Mouse (Mus musculus): ENCODE results near the gene Gpr143.
"Not testable (repeated sequence)": the region's sequence is repeated elsewhere in the genome, so short reads cannot be mapped to it uniquely, and the experiment has no call there.

The Gpr143 gene

DNA sequence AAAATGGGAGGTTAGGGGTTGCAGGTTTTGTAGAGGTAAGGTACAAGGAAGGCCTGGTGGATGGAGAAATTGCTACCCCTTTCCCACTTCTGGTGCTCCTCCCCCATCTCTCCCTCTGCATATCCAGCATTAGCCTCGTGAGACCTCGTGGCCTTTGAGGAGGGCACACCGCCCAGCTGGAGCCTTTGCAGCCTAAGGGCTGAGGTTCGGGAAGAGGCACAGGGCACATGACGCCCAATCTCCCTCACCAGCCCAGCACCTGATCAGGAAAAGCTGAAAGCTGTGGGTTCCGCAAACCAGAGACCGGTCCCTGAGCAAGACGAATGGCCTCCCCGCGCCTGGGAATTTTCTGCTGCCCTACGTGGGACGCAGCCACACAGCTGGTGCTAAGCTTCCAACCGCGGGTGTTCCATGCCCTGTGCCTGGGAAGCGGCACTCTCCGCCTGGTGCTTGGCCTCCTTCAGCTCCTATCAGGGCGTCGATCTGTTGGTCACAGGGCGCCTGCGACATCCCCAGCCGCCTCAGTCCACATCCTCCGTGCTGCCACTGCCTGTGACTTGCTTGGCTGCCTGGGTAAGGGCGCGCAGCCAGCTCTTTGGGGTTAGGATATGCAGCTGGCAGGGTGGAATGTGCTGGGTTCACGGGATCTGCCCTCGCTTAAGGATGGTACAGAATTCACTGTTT, at the start of gene Gpr143:
TSS of gene Gpr143 (plus strand) at position 202 of the 684 bp plus-strand sequence.
- DNase-seq (ENCODE audit: low read depth, low spot score): no peak

DNA sequence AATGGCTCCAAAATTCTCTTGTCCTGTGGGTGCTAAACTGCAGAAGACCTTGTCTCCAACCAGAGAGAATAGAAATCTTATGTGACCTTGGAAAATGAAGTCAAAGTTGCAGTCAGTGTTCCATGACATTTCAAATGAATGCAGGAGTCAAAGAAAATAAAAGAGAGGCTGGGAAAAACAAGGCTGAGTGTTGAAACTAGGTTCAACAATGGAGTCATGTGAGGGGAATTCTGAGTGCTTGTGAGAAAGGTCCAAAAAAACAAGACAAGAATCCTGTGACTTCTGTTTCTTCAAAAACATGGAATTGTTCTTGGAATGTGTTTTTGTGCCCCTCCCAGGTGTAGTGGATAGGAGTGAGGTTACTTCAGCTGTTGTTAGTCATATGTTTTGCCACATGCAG, 46.4 kb upstream of the Gpr143 start:
- no peak for DNase-seq (ENCODE audit: low read depth, low spot score)

DNA sequence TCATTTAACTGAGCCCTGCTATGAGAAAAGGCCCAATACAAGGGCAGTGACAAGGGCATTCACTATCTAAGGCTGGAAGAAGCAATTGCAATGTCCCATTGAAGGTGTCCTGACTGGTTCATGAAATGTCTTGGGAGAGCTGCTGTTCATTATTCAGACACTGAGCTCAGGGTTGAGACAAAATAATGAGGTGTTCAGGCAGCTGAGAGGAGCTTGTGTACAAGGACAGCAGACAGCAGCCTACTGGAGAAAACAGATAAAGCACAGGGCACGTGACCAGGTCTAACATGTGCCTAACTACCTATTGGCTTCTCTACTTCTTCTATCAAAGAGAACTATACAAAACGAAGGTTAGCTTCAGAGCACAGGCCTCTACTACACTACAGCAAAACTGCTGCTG, 43.5 kb upstream of the Gpr143 start:
- no peak for DNase-seq (ENCODE audit: low read depth, low spot score)

DNA sequence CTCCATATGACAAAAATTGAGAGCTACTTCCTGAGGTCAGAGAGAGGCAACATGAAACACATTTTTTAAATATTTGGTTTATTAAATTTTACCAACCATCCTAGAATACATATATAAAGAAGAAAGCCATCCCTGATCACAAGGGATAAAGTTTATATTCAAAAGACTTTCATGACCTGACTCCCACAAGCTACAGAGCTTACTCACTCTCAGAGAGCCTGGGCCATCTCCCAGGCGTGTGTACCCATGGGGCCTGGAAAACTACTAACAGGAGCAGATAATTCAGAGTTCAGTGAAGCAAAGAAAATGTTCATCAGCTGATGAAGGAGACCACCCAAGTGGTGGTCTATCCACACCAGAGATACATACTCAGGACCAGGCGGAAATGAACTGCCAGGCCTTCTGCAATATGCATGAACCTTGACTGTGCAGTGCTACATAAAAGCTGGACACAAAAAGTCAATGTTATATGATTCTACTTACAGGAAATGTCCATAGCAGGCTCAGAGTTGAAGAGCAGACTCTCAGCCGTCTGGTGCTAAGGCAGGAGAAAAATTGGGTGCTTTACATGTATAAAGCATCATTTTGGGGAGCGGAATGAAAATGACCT, 42.9 kb upstream of the Gpr143 start:
- DNase-seq (ENCODE audit: low read depth, low spot score): no peak

DNA sequence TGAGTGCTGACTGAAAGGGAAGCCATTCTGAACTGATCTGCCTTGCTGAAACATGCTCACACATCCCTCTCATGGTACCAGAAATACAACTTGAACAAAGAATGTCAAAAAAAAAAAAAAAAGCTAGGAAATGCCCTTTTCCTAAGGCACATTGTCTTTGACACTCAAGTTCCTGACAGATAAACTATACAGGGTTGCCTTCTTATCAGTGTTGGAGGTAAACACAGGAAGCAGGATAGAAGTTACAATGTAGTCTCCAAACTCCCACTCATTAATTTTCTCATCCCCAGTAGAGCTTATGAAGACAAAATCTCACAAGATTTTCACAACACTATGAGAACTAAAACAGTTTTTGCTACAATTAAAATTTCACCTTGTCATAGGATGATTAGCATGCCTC, 38.1 kb upstream of the Gpr143 start:
- DNase-seq (ENCODE audit: low read depth, low spot score): no peak

DNA sequence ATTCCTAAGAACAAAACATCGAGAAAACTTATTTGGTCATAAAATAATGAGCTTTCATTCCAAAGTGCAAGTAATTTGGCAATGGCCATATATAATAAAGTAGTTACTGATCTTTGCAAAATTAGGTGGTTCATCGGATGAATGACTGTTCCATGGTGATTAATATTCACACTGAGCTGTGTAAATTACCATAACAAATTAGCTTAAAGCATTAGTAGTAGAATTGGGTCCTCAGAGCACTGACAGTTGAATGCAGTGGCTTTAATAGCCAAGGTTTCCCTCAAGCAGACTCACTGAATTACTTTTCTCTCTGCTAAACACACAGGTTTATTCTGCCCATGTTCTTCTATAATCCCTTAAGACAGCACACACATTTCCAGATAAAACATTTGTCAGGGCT, 35.8 kb upstream of the Gpr143 start:
- DNase-seq (ENCODE audit: low read depth, low spot score): no peak

DNA sequence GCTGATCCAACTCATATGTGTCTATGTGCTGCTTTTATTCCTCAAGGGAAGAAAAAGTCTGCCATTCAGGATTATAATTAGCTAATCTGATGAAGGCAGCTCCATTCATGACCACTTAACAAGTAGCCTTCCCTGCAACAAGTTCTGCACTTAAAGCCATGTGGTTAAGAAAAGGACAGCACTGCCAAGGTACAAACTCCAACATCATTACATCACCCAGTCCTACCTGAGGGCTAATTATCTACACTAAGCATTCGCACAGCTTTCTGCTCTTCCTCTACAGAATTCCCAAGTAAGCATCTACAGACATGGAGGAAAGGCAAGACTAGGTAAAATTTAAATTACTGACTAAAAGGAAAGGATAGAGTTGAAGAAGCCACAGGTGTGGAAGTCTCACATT, 25.9 kb upstream of the Gpr143 start:
- no peak for DNase-seq (ENCODE audit: low read depth, low spot score)

DNA sequence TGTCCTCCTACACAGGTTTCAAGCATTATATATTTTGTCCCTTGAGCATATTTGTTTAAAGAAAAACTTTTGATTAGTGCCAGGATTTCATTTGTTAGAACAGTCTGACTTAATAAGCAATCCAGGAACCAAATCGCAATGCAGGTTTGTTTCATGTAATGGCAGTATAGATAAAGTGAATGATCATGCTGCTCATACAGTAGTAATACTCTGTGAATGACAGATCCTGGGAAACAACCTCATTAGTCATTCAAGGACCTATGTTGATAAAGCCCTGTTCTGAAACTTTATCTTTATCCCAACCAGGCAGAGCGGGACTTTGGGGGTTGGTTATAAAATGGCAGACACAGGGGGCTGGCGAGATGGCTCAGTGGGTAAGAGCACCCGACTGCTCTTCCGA, 25.4 kb upstream of the Gpr143 start:
- no peak for DNase-seq (ENCODE audit: low read depth, low spot score)

DNA sequence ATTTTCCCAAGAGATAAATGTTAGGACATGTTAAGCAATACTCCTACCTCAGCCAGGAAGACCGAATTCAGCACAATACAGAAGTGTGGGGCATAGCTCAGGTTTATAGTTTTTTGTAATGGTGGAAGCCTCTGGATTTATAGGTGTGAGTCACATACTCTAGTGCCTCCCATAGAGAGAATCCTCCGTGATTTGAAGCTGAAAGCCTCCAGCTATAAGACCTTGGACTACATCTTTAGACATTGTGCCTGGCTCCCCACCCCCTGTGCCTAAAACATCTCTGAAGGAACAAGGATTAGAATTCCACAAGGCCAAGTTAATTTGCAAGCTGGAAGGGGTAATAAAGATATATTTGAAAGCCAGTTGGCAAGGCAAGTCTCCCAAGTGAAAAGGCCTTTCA, 19.3 kb upstream of the Gpr143 start:
- no peak for DNase-seq (ENCODE audit: low read depth, low spot score)

DNA sequence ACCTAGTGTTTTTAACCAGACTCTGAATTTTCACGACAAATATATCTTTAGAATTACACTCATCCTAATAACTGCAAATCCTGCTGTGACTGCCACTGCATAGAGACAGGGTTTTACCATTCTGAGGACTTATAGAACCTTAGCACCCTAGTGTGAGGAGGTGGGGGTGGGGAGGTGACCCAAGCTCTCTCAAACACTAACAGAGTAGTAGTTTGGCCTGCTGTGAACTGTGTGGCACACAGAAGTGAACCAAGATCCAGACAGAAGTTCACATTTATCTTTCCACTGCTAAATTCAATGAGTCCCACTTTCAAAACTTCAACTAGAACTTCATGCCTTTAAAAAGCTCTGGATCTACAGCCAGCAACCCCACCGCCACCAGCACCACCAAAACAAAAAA, 18.9 kb upstream of the Gpr143 start:
- no peak for DNase-seq (ENCODE audit: low read depth, low spot score)

DNA sequence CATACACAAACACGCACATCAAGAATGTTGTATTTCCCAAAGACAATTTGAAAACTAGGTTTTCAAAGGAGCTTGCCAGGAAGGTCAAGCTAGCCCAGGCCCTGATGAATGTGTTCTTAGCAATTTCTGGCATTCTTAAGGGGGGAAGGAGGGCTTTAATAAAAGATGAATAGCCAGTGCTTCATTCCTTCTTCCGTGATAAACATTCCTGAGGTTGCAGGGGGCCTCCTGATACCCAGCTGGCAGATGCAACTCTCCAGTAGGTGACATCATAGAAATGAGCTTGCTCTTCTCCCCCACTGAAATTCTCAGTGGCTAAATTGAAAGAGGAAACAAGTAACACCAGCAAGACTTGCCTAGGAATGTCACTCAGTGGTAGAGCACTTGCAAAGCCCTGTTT, 17.6 kb upstream of the Gpr143 start:
- DNase-seq (ENCODE audit: low read depth, low spot score): no peak

DNA sequence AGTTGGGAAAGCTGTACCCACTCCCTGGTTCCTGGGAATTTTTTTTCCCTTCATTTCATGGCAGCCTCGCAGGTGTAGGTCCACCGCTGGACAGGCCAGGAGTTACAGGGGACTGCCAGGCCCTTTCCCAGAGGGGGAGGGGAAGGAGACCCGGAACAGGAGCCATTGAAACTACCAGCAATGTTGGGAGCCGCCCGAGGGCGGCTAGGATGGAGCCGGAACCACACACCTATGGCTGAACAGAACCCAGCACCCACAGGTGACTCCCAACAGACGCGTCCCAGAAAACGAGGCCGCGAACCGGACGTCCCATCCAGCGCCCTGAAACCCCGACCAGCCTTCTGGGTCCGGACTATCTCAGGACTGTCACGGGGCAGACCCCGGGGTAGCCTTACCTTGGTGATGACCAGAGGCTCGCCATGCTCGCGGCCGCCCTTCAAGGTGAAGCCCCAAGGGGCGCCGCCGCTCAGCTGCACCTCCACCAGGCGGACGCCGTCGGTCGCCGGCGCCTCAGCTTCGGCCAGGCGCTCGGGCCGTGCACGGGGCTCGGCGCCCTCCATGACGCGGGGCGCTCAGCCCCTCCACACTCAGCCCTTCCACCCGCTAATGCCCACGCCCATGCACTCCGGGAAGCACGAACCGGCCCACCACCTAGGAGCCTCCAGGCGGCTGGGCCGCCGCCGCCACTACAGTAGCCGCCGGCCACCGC, 12.7 kb upstream of the Gpr143 start, which contains the start of gene Shroom2:
TSS of gene Shroom2 (minus strand) at position 575 of the 709 bp plus-strand sequence.
- no peak for DNase-seq (ENCODE audit: low read depth, low spot score)

DNA sequence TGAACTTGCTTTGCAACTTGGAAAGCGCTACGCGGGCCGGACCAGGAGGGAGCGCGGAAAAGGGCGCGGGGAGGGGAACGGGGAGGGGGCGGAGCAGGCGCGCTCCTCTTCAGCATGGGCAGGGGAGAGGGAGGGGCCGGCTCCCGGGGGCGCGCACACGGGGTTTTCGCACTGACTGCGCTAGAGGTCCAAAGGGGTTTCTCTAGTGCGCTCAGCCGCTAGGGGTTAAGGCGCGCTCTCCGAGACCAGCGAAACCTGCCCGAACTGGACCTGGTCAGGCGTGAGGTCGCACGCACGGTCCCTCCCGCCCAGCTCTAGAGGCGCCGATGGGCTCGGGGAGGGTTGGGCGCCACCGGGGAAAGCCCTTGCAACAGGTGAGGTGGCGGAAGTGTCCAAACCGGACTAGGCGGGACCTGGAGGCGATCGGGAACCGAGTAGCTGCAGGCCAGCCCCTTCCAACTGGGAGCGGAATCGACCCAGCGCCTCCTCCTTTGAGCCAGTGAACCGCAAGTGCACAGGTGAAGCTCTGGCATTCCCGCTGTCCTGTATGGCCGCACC, 12.0 kb upstream of the Gpr143 start:
- DNase-seq (ENCODE audit: low read depth, low spot score): no peak

DNA sequence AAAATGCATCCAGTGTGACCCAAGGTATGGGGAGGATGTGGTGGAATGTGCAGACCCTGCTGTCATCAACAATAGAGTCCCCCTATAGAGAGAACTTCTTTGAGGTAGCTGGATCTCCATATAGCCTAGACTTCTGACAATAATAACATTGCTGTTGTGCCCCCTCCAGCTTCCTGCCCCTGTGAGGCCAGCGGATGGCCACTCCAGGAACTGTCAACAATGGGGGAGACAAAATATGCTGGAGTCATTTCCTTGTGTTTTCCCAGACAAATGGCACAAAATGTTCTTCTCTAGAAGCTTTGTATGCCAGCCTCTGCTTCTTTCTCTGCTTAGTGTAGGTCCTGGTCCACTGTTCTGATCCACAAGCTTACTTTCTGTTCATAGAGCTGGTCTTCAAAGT, 6.4 kb downstream of the Gpr143 start:
- no peak for DNase-seq (ENCODE audit: low read depth, low spot score)

DNA sequence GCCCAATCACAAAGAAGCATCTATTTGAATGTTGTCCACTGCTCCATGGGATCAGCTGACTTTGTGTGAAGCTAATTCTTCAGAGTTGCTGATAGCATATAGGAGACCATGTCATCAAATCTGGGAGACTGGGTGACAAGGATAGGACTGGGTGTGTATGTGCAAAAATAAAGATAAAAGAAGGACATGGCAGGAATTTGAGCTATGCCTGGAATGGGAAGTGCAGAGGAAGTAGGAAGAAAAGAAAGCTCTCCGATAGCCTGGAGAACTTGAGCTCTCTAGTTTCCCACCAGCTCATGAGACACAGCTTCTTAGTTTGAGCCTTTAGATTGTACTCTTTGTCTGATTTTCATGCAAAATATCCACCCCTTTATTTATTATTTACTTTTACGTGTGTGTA, 6.9 kb downstream of the Gpr143 start:
- DNase-seq (ENCODE audit: low read depth, low spot score): no peak

DNA sequence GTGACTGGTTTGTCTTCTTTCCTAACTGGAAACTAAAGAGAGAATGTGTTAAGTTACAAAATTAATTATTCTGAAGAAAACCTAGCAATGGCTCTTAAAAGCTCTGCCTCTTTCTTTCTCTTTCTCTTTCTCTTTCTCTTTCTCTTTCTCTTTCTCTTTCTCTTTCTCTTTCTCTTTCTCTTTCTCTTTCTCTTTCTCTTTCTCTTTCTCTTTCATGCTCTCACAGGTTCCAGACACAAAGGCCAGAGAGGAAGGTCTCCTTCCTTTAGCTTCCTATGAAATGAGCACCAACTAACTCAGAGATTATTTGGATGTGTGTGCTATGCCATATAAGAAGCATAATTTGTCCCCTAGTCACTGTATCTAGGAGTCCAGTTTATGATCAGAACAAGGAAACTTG, 23.6 kb downstream of the Gpr143 start:
- no peak for DNase-seq (ENCODE audit: low read depth, low spot score)

DNA sequence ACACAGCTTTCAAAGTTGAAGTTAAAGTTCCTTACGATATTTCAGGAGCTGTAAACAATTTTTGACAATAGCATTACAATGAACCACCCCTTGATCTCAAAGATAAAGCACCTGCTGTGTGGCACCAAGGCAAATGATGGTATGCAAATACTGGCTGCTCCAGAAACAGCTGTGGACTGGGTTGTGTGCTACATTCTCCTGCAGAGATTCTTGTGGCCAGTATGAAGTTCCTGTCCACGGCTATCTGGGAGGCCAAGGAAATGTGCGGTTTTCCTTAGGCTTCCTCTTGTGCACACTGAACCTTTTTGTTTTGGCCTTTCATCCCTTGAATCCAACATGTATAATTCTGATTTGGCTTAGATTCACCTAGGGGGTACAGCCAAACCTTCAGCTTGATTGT, 31.6 kb downstream of the Gpr143 start:
- peak; percentile 29 for DNase-seq (ENCODE audit: low read depth, low spot score)

DNA sequence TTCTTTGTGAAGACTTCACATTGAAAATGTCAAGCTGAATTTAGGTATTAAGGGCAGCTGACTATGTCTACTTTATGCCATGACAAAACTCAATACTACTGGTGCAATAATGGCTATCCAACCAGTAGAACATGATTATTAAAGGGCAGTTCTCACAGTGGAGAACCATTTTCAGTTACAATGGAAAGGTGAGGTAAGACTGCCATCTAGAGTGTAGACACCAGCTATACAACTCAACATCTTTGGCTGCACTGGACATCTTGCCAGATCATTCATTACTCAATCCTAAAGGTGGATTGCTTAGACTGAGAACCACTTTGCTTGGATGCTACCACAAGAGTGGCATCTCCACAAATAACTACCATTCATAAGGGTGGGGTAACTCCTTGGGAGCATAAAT, 37.3 kb downstream of the Gpr143 start:
- peak; percentile 18 for DNase-seq (ENCODE audit: low read depth, low spot score)

DNA sequence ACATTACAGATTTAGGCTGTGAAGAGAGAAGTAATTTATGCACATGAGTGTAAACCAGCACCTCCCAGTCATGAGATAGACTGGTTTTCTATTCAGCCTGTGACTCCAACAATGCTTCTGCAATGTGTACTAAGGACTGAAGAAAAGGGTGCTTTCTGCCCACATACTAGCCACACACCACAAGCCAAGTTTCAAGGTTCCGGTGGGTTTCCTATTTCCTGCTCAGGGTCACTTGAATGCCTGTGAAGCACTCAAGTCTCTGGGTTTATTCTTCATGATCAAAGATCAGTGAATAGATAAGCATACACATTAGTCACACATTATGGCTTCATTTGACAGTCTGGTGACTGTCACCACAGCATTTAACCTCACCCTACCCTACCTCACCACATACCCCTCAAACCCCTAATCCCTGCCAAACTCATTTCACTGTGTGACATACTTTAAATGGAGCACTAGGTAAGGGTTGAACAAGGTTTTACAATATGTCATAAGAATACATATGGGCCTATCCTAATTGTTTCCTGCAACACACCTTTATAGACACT, 49.4 kb downstream of the Gpr143 start:
- DNase-seq (ENCODE audit: low read depth, low spot score): not testable (repeated sequence)

DNA sequence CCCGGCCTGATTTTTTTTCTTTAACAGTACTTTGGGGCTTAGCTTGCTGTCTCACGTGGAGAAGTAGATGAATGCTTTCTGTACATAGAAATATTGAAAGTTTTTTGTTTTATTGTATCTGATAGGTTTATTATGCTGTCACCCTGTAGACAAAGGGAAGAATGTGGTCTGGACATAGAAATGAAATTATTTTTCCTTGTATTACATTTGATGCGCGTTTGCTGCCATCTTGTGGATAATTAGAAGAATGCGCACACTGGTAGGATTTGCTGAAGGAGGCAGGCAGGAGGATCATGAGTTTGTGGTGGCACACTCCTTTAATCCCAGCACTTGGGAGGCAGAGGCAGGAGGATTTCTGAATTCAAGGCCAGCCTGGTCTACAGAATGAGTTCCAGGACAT, 53.2 kb downstream of the Gpr143 start:
- DNase-seq (ENCODE audit: low read depth, low spot score): peak; percentile 24

DNA sequence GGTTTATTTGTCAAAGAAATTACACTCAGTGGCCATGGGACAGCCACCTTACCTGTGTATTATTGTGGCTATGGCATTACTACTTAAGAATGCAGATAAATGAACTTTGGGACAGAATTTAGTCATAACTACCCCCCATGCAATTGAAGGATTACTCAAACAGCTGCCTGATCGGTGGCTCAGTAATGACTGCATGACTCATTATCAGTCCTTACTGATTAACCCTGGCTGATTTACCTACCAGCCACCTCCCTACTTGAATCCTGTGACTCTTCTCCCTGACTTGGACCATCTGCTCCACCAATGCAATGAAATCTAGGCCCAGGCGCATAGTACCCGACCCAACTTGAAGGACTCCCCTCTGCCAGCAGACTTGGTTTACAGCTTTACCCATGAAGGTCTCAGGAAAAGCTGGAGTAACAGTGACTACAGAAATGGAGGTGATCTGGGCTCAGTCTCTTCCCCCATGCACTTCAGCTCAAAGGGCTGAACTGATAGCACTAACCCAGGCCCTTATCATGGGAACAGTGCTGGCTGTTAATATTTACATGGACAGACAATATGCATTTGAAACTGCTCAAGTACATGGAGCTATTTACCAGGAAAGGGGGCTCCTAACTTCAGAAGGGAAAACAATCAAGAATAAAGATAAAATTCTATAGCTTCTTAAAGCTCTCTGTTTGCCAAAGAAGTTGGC, 73.5 kb downstream of the Gpr143 start:
- DNase-seq (ENCODE audit: low read depth, low spot score): no peak
